Mouse (Mus musculus): ENCODE measurements around the gene Txlna.

Txlna gene

DNA sequence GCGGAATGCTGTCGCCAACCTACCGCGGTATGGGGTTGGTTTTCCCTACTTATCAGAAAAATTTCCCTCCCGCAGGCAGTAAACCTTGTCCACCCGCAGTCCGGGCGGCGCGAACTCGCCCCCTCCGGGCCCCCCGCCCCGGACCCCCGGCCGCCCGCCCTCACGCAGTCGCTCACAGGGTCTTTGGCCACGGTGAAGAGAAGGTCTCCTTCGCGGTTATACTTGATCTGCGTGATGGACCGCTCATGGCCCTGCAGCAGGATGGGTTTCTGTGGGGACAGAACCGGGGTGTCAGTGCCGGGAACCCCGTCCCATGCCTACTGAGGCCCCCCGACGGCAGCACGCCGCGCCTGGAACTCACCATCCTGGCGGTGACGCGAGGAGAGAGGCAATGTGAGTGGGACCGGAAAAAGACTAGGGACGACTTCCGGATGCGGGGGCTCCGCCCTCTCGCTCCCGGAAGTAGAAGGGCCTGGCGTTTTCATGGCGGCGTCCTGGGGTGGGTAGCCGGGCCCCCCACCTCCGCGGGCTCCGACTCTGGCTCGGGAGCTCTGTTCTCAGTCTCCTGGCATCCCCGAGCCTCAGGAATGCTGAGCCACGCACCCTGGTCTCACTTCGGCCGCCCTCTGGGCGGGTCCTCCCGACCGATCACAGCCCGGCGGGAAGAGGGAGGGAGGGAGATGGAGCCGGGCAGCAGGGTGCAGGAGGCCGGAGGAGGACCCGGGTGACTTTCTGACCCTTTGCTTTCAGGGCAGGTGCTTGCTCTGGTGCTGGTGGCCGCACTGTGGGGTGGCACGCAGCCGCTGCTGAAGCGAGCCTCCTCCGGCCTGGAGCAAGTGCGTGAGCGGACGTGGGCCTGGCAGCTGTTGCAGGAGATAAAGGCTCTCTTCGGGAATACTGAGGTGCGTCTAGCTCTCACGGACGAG is 40.4 kb downstream of the Txlna start, which contains the start of the genes Eif3i and Tmem234:
Gene Eif3i, minus strand, starts transcription at position 416 of the 926 bp plus-strand sequence.
Gene Tmem234, plus strand, starts transcription at position 436 of the 926 bp plus-strand sequence.
- no peak for DNase-seq (ENCODE audit: extremely low read depth, low read depth, low spot score)

DNA sequence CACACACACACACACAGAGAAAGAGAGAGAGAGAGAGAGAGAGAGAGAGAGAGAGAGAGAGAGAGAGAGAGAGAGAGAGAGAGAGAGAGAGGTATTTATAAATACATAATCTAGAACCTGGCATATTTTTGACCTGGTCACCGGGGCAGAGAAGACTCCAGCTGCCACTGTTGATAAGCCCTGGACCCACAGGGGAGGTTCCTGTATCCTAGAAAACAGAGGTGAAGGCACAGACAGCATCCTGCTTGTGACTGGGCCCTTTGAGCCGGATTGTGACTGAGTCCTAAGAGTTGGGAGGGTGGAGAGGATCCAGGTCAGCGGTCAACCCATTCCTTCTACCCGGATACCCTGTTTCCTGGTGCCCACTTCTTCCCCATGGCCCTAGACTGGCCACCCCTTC is 52.0 kb downstream of the Txlna start:
- no peak for DNase-seq (ENCODE audit: extremely low read depth, low read depth, low spot score)

DNA sequence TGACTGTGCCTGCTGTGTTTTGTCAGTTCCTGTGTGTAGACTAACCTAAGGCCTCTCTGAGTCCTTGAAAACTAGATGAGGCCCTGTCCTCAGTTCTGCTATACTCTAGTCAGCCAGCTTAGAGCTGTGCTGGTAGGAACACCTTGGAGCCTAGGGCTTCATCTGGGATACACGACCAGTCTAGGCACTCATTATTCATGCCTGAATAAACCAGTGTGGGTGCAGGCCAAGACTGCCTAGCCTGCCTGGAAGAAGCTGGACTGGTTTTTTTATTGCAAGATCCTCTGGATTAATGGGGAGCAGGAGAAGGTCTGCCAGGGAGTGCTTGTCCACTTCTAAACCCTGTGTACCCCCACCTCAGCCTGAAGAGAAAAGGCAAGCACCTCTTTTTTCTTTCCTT is 53.9 kb downstream of the Txlna start:
- DNase-seq (ENCODE audit: extremely low read depth, low read depth, low spot score) = peak; percentile 71

DNA sequence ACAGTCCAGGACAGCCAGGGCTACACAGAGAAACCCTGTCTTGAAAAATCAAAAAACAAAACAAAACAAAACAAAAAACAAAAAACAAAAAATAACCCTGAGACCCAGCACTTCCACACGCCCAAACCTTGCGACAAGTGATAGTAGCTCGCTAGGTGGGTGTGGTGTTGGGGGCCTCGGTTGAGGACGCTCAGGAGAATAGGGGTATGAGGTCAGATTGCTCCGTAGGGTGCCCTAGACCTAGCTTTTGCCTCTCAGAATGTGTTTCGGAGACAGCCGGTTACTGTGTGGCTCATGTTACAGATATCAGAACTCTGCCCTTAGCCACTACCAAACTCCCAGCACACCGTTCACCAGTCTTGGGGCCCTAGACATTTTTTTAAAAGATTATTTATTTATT is 55.1 kb downstream of the Txlna start:
- DNase-seq (ENCODE audit: extremely low read depth, low read depth, low spot score) = no peak

DNA sequence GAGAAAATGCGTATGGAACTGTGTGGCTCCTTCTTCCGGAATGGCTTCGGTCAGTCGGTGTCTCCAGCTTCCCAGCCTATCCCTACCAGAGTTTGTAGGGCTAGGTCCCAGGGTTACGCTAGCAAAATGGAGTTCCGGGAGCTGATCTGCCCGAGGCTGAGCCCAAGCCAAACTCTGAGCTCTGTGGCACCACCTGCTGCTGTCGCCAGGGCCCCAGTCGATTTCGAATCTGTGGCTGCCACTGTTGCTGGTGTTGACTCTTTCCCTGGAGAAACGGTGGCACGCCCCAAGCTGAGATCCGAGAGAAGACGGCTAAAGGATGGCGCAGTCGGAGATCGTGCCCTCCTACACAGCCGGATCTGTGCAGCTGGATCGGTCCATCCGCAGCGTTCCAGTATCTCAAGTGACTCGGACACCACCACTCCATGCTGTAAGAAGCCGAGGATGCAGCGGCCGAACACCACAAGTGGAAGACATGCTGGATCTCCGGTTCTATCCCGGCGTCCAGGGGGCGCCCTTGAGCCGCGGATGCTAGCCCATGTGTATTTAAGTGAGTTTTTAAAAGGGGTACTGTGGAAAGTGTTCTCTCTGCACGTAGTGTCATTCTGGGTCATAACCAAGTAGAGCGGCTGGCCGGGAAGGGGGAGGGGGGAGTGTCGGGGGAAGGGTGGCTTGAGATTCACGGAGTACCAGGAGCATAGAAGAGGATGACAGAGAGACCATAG is 55.8 kb downstream of the Txlna start:
- no peak for DNase-seq (ENCODE audit: extremely low read depth, low read depth, low spot score)

DNA sequence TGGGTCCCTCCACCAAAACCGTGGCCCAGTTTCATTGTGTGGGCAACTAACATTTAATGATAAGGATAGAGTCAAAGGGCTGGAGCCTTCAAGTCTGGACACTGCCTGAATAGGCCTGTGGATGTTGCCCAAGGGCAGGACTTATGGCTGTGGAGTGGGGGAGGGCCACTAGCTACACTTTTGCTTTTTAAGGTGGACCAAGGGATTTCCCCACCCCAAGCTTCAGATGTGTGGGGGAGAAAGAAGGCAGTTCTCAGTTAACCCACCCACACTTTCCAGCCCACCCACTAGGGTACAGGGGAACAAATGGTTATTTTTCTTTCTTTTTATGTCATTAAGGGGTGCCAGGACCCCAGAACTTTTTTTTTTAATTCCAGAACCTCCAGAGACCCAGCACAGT is 56.5 kb downstream of the Txlna start:
- DNase-seq (ENCODE audit: extremely low read depth, low read depth, low spot score) = no peak

DNA sequence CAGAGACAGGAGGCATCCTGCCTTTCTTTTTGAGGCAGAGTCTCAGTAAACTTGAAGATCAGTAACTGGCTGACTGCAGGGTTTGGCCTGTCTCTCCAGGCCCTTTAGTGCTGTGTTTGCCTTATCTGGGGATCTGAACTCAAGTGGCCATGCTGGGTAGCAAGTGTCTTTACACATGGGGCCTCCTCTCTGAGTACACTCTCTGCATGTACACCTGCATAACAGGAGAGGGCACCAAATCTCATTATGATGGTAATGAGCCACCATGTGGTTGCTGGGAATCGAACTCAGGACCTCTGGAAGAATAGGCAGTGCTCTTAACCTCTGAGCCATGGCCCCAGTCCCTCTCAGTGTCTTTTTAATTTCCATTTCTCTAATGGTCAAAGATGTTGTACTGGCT is 58.6 kb downstream of the Txlna start:
- no peak for DNase-seq (ENCODE audit: extremely low read depth, low read depth, low spot score)

DNA sequence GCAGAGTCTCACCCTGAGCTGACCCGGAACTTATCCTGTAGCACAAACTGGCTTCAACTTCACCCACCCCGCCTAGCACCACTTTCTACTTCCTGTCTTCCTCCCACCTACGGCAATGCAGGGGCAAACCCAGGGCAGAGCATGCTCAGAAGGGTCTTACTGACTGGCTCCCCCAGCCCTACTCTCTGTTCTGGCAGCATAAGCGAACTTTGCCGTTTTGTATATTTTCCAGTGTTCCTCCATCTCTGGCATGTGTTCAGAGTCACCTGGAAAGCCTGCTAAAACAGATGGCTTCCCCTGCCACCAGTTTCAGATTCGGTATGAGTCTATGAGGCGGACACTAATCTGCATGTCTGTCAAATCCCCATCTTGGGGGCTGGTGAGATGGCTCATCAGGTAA is 60.5 kb downstream of the Txlna start:
- DNase-seq (ENCODE audit: extremely low read depth, low read depth, low spot score) = no peak

DNA sequence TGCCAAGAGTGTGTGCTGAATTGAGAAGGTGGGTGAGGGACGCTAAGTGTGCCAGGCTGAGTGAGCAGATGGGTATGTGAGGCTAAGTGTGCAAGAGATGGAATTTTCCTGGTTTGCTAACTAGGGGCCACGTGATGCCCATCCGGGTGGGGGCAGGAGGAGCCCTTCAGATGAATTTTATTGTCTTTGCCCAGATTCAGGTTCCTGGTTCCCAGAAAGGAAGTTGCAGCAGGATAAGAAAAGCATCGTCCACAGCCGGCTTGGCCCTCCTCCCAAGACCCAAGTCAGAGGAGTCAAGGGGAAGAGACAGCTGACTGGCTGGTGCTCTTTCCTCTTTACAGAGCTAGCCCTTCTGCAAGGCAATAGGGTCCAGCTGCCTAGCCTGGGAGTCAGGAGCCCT is 62.4 kb downstream of the Txlna start, which contains the start of gene Fam167b:
Gene Fam167b, minus strand, starts transcription at position 84 of the 400 bp plus-strand sequence.
- DNase-seq (ENCODE audit: extremely low read depth, low read depth, low spot score) = no peak

DNA sequence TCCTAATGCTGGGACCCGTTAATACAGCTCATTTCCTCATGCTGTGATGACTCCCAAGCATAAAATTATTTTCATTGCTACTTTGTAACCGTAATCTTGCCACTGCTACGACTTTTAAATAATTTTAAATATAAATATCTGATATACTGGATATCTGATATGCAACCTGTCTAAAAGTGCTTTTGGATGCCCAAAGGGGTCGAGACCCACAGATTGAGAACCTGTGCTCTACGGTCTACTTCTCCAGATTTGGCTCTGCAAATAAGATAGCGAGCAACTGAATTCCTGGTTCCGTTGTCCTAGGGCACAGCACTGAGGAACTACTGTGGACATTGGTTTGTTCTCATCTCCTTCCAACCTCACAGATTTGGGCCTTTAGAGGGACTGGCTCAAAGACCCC is 63.2 kb downstream of the Txlna start:
- no peak for DNase-seq (ENCODE audit: extremely low read depth, low read depth, low spot score)

DNA sequence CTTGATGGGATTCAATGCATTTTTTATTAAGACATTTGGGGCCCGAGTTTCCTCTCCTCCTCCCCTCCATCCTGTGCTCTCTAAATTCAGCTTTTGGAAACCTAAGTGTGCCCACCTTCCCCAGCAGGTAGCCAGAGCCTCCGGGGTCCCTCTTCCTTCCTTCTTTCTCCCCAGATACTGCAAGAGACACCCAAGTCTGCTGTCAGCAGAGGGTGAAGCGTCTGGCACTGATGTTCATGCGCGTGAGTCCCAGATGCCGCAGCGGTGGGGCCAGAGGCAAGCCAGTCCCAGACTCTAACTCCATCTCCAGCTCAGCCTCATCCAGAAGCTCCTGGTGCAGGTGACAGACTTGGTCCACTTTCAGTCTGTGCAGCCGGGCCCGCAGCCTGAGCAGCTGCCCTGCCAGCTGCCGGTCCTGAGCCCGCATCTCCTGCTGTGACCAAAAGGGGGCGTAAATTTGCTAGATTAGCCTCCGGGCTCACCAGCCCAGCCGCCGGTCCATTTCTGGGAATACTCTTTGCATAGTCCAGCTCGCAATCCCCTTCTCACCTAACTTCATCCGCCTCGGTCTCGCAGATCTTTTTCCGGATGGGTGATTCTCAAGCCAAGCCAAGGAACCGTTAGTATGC is 63.9 kb downstream of the Txlna start:
- DNase-seq (ENCODE audit: extremely low read depth, low read depth, low spot score) = no peak
